In the genomic region with DNA sequence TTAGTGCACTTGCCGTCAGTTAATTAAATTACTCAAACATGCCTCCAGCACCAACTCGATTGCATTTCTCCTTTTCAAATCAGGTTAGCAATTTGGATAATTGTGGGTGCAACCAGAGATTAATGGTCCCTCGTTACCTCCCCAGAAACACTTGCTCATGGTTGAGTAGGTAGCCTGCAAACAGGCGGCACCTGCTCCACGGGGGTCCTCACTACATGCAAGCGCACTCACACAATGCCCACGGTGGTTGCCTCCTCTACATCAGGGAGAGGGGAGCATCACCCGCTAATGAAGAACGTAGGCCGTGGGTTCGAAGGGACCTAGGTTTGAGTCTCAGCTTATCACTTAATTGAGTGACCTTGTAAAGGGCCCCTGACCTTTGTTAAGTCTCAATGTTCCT, we compare ENCODE assay signal across 21 mouse cellular contexts.
"Had no signal": no experiment of that assay in that cellular context is flagged by ENCODE, and none has a peak within 500 bp of the region (broad histone marks: within the 10 kb centered on the region; RNA-seq: fewer than 3 reads in every experiment).

No protein-coding gene starts in this region.

- H3K4me3 ChIP-seq: intestine, embryonic 15.5 days; limb, embryonic 12.5 days; limb, embryonic 15.5 days; midbrain, embryonic 13.5 days; neural tube, embryonic 12.5 days had no signal

- H3K4me2 ChIP-seq: intestine, embryonic 15.5 days; limb, embryonic 12.5 days; limb, embryonic 15.5 days; liver, embryonic 11.5 days; lung, embryonic 14.5 days; midbrain, embryonic 13.5 days; neural tube, embryonic 12.5 days had no signal

- H3K27ac ChIP-seq: intestine, embryonic 15.5 days; limb, embryonic 12.5 days; limb, embryonic 15.5 days; liver, embryonic 14.5 days; macrophage; midbrain, embryonic 13.5 days; neural tube, embryonic 12.5 days; stomach, postnatal 0 days had no signal

- ATAC-seq: intestine, embryonic 15.5 days; liver, postnatal 0 days; lung, postnatal 0 days; midbrain, embryonic 13.5 days; midbrain, embryonic 16.5 days had no signal

- H3K36me3 ChIP-seq: intestine, embryonic 15.5 days; limb, embryonic 12.5 days; limb, embryonic 15.5 days; midbrain, embryonic 13.5 days; neural tube, embryonic 12.5 days had no signal

- H3K9me3 ChIP-seq: intestine, embryonic 15.5 days; limb, embryonic 12.5 days; limb, embryonic 15.5 days; midbrain, embryonic 13.5 days; neural tube, embryonic 12.5 days had no signal

- DNase-seq: kidney, adult 18-20 months; kidney, adult 9 months; kidney, postnatal 14 days; kidney, postnatal 4 days; left cerebral cortex, postnatal 4 days; liver, postnatal 0 days; lung, embryonic 14.5 days; right cerebral cortex, postnatal 4 days; thymus, adult 2 months; thymus, postnatal 14 days had no signal

- H3K27me3 ChIP-seq: intestine, embryonic 15.5 days; limb, embryonic 12.5 days; limb, embryonic 15.5 days; midbrain, embryonic 13.5 days had no signal

- H3K9ac ChIP-seq: intestine, embryonic 15.5 days; limb, embryonic 12.5 days; limb, embryonic 15.5 days; liver, embryonic 14.5 days; liver, postnatal 0 days; lung, embryonic 14.5 days; midbrain, embryonic 13.5 days; neural tube, embryonic 12.5 days had no signal
